Mouse (Mus musculus): ENCODE results near the gene Bicdl1.

Bicdl1 gene

GRCm38 (mm10) chr5:115670406-115670805, 61.0 kb downstream of the Bicdl1 start:
- in situ Hi-C loops (cut with MboI; ENCODE audit: unreplicated experiment in 2 of 2), result loop anchor here (25.0 kb wide), 1 partner anchor 1717 kb away; the partner anchor contains the start of gene Rfc5 (in 2 of the 2)

GRCm38 (mm10) chr5:115669974-115670373, 61.4 kb downstream of the Bicdl1 start:
- in situ Hi-C loops (cut with MboI; ENCODE audit: unreplicated experiment in 2 of 2), result loop anchor here (25.0 kb wide), 1 partner anchor 1717 kb away; the partner anchor contains the start of gene Rfc5 (in 2 of the 2)

DNA sequence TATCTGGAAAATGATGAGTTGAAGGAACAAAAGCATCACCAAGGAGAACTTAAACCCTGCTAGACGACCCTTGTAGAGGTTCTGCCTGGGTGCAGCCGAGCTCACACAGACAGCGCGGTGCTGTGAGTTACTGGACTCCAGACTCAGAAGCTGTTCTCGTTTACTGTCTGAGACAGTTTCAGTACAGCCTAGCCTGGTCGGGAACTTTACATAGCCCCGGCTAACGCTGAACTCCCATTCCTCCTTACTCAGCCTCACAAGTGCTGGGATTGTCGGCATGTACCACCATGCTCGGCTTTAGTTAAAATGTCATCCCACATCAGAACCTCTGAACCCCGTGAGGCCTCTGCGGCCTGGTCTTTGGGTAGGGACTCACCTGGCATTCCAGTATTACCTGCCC, 62.4 kb downstream of the Bicdl1 start:
- in situ Hi-C loops (cut with MboI; ENCODE audit: unreplicated experiment in 2 of 2), result loop anchor here (25.0 kb wide), 1 partner anchor 1718 kb away; the partner anchor contains the start of gene Rfc5 (in 2 of the 2)

GRCm38 (mm10) chr5:115667894-115668293, 63.5 kb downstream of the Bicdl1 start:
- in situ Hi-C loops (cut with MboI; ENCODE audit: unreplicated experiment in 2 of 2), result loop anchor here (25.0 kb wide), 1 partner anchor 1719 kb away; the partner anchor contains the start of gene Rfc5 (in 2 of the 2)

DNA sequence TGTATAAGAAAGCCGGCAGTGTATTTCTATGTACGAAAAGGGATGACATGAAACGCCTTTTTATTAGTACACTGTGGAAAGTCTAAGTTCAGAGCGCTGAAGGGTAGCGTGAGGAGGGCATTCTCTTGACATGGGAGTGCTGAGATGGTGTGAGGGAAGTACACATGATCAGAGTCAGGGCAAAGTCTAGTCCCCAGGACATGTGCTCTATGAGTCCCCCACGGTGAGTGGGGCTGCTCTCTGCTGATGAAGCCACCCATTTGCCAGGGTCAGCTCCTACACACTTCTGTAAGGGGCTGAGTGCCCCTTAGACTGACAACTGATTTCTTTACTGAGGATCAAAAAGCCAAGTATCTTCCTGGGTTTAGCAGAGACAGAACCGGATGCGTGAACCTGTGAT, 64.2 kb downstream of the Bicdl1 start:
- in situ Hi-C loops (cut with MboI; ENCODE audit: unreplicated experiment in 2 of 2), result loop anchor here (25.0 kb wide), 1 partner anchor 1720 kb away; the partner anchor contains the start of gene Rfc5 (in 2 of the 2)

DNA sequence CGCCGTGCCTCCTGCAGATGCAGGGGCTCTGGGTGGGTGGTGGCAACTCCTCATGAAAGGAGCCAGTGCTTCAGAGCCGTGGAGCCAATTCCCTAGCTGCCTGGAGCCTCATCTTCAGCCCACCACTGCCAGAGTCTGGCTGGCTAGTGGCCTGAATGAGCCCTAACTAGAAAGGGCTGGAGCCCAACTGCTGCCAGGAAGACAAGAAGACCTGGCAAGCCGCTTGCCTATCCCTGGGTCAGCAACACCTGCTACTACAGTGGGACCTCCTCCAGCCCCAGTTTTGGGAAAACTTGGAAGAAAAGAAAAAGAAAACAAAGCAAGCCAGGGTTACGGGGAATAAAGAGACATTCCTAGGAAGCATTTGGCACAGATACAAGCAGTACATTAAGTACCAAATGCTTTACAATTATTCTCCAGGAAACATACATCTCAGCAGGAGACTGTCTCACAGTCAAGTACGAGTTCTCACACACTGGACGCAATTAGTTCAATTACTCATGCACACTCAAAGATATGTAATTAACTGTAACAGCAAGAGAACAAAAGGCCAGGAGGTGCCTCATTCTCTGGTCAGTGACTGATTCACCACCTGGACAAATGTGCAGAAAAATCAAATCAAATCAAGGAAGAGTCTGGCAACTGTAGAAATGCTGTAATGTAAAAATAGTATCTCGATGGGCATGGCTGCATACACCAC, 64.9 kb downstream of the Bicdl1 start:
- in situ Hi-C loops (cut with MboI; ENCODE audit: unreplicated experiment in 2 of 2), result loop anchor here (25.0 kb wide), 1 partner anchor 1721 kb away; the partner anchor contains the start of gene Rfc5 (in 2 of the 2)

DNA sequence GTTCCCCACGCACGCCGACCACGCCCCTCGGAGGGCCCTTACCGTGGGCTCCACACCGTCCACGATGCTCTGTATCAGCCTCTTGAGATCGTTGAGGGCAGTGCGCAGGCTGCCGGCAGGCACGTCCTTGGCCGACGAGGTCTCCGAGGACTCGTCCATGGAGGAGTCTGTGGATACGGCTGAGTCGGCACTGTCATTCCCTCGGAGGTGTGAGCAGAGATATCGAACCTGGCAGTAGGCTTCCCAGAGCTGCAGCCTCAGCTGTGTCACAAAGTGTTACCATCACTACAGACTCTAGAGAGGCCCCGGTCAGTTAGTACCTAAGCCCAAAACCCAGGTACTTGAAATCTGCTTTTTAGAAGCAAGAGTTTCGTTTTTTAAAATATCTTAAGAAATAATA, 68.8 kb downstream of the Bicdl1 start:
- in situ Hi-C loops (cut with MboI; ENCODE audit: unreplicated experiment in 2 of 2), result loop anchor here (25.0 kb wide), 1 partner anchor 1725 kb away; the partner anchor contains the start of gene Rfc5 (in 2 of the 2)

GRCm38 (mm10) chr5:115658352-115658751, 73.1 kb downstream of the Bicdl1 start:
- in situ Hi-C loops (cut with MboI; ENCODE audit: unreplicated experiment in 2 of 2), result loop anchor here (10.0 to 25.0 kb wide), 3 partner anchors 186 to 1729 kb away; partner anchors contain the start of genes Cit (in 2 of the 2), Prkab1 (in 2 of the 2) and Rfc5 (in 2 of the 2)

DNA sequence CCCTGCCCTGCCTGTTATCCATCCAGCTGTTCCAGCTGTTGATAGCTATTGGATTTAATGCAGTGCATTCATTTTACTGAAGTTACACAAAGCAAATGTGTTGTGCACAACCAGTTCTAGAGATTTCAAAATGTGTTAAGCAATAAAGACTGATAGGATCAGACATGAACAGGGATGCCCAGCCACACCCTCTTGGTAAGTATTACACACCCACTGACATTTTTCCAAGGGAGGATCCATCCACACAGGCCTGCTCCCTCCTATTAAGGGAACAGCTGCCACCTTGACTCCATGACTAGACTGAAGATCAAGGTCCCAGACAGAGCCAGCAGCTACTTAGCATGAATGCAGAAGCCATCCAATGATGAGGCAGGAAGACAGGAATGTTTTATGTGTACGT, 74.2 kb downstream of the Bicdl1 start:
- in situ Hi-C loops (cut with MboI; ENCODE audit: unreplicated experiment in 2 of 2), result loop anchor here (10.0 to 25.0 kb wide), 3 partner anchors 188 to 1730 kb away; partner anchors contain the start of genes Cit (in 2 of the 2), Prkab1 (in 2 of the 2) and Rfc5 (in 2 of the 2)

DNA sequence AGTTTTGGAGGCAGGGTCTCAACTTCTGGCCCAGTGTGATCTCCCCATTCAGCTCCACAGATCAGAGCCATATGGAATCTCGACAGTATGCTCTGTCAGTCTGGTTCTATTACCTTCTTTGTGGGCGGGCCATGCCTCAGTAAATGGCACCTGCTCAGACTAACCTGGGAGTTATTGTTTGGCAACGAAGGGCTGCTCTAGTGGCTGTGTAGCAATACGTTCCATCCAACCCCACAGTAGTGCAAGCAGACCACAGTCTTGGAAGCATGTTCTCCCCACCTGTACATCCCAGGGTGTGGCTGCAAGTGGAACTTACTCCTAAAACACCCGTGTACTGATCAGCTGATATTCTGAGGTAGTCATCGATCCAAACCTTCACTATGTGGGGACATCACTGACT, 74.7 kb downstream of the Bicdl1 start:
- in situ Hi-C loops (cut with MboI; ENCODE audit: unreplicated experiment in 2 of 2), result loop anchor here (10.0 to 25.0 kb wide), 3 partner anchors 188 to 1731 kb away; partner anchors contain the start of genes Cit (in 2 of the 2), Prkab1 (in 2 of the 2) and Rfc5 (in 2 of the 2)

- in situ Hi-C loops (cut with MboI; ENCODE audit: unreplicated experiment in 2 of 2), result loop anchor here (5.0 to 25.0 kb wide), 4 partner anchors 191 to 1734 kb away; partner anchors contain the start of genes Cit (in 2 of the 2), Prkab1 (in 2 of the 2), Rfc5 (in 2 of the 2) and Suds3 (in 1 of the 2)
Measured at GRCm38 (mm10) chr5:115653776-115654175, 77.6 kb downstream of the Bicdl1 start.

DNA sequence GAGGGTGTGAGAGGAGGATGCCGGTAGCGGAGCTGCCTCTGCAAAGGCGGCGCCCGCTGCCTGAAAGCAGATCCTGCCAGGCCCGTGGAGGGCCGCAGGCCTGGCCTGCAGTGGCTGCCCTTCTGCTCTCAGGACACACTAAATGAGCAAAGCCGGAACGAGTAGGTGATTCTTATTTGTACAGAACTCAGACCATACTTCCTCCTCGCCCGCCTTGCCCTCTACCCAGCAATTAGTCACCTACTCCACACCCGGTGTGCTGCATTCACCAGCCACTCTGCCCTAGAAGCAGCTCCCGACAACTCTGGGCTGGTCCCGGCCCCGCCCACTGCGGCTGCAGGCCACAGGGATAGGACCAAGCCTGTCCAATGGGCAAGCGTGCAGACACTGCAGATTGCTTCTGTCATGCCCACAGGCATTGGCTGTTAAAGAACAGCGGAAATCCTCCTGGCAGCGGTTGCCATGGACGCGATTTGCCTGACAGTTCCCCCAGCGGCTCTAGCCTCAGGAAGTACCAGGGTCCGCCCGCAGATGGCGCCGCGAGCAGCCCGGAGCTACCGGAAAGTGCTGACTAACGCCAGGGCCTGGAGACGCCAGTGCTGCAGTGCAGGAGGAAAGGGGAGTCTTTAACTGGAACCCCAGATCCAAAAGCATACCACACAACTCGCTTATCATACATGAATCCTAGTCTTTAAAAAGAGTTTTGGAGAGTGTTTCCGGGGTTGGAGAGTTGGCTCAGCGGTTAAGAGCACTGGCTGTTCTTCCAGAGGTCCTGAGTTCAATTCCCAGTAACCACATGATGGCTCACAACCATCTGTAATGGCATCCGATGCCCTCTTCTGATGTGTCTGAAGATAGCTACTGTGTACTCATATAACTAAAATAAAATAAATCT, 78.5 kb downstream of the Bicdl1 start:
- in situ Hi-C loops (cut with MboI; ENCODE audit: unreplicated experiment in 2 of 2), result loop anchor here (5.0 to 25.0 kb wide), 4 partner anchors 192 to 1734 kb away; partner anchors contain the start of genes Cit (in 2 of the 2), Prkab1 (in 2 of the 2), Rfc5 (in 2 of the 2) and Suds3 (in 1 of the 2)

DNA sequence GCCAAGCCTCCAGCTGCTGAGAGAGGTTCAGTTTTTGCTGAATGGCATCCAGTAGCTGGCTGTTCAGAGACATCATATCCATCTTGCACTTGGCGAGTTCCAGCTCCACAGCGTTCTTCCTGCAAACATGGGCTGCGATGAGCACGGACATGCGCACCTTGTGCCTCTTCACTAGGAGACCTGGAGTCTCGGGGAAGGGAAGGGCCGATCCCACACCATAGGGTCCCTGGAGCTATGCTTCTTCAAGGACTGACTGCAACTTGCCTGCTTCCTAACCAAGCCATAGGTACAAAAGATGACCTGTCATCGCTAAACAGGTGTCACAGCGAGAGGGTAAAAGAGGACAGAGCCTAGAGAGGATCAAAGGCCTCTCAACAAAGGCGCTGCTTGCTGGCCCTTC, 79.6 kb downstream of the Bicdl1 start:
- in situ Hi-C loops (cut with MboI; ENCODE audit: unreplicated experiment in 2 of 2), result loop anchor here (5.0 to 25.0 kb wide), 4 partner anchors 193 to 1735 kb away; partner anchors contain the start of genes Cit (in 2 of the 2), Prkab1 (in 2 of the 2), Rfc5 (in 2 of the 2) and Suds3 (in 1 of the 2)

GRCm38 (mm10) chr5:115650885-115651284, 80.5 kb downstream of the Bicdl1 start:
- in situ Hi-C loops (cut with MboI; ENCODE audit: unreplicated experiment in 2 of 2), result loop anchor here (5.0 to 25.0 kb wide), 4 partner anchors 194 to 1736 kb away; partner anchors contain the start of genes Cit (in 2 of the 2), Prkab1 (in 2 of the 2), Rfc5 (in 2 of the 2) and Suds3 (in 1 of the 2)

GRCm38 (mm10) chr5:115649699-115650098, 81.7 kb downstream of the Bicdl1 start:
- in situ Hi-C loops (cut with MboI; ENCODE audit: unreplicated experiment in 2 of 2), result loop anchor here (5.0 to 25.0 kb wide), 5 partner anchors 195 to 1812 kb away; partner anchors contain the start of genes Cit (in 2 of the 2), Prkab1 (in 2 of the 2), Rfc5 (in 2 of the 2) and Selplg (in 1 of the 2)

GRCm38 (mm10) chr5:115648876-115649275, 82.5 kb downstream of the Bicdl1 start:
- in situ Hi-C loops (cut with MboI; ENCODE audit: unreplicated experiment in 2 of 2), result loop anchor here in 1 of 2 experiments (25.0 kb wide), 1 partner anchor 1812 kb away; the partner anchor contains the start of gene Selplg

DNA sequence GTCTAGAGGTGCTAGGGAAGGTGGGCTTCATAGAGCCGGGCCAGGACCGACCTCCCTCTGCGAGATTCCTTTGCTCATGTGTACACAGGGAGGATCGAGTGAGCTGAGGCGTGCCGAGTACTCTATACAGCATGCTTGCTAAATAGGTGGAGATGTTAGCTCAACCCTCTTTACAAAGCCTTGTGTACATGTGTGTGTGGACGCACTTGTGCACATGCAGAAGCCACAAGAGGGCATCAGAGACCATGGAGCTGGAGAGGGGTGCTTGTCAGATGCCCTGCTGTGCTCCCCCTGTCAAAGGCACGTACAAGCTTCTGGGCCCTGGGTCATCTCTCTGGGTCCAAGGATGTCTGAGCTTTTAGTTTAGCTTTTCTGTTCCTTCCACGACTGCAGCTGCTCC, 87.2 kb downstream of the Bicdl1 start:
- in situ Hi-C loops (cut with MboI; ENCODE audit: unreplicated experiment in 2 of 2), result loop anchor here in 1 of 2 experiments (25.0 kb wide), 1 partner anchor 1807 kb away; the partner anchor contains the start of gene Selplg

DNA sequence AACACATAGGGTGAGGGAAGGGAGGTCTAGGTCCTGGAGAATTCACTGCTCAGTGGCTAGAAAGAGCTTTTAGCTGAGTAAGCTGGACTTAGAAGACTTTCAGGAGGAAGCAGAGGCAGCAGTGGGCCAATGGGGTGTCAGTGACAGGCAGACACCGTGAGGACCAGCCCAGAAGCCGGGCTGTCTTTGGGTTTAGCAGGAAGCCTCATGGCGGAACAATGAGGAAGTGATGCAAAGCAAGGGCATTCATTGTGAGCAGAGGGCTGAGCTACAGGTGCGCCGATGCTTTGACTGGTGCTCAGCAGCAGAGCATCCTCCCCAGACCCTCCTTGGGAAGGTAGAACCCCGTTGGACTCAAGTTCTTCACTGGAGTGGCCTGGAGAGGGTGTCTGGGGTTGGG, 95.9 kb downstream of the Bicdl1 start:
- in situ Hi-C loops (cut with MboI; ENCODE audit: unreplicated experiment in 2 of 2), result loop anchor here in 1 of 2 experiments (10.0 to 25.0 kb wide), 2 partner anchors 1479 to 1798 kb away; partner anchors contain the start of genes Selplg and Suds3

DNA sequence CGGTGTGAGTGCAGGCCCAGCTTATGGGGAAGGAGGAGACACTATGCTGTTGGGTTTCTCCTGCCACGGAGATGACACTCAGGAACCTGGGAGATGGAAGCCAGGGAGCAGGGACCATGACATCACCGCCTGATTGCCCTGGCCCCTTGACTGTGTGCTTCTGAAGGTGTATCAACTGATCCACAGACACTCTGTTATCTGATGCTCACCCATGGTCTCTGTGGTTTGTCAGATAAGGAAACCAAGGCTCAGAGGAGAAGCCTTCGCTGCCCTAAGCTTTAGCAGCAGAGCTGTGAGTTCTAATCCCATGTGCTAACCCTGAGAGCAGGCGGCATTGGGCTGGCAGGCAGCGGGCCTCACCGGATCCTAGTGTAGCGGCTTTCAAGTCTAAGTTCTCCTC, 97.4 kb downstream of the Bicdl1 start:
- in situ Hi-C loops (cut with MboI; ENCODE audit: unreplicated experiment in 2 of 2), result loop anchor here in 1 of 2 experiments (10.0 to 25.0 kb wide), 2 partner anchors 1481 to 1797 kb away; partner anchors contain the start of genes Selplg and Suds3

Data from v-Abl transformed pro-B cells (cell line).